Mouse (Mus musculus): ENCODE results near the gene Krt33b. TPM values are rescaled to one million over a fixed set of nuclear protein-coding genes. Genes with fewer than 3 reads are reported as not detected.

Krt33b gene
- polyA plus RNA-seq (2017; shearing (Covaris generic)): not detected

DNA sequence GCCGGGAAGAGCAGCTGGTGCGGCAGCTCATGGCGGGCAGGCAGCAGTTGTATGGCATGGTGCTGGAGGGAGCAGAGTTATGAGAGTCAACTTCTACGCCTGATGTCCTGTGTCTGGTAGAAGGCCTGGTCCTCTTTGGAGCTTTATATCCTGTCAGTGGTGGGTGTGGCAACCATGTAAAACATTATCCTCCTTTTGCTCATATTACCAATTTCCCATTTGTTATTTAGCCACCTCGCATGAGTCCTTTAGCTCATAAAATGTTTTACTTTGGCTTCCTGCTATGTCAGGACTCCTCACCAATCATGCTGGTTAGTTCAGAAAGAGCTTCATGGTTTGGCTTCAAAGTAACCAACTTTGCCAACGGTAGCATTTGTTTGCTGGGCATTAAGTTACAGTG lies at the start of gene Krt33b:
Gene Krt33b, minus strand, starts transcription at position 101 of the 400 bp plus-strand sequence.
- no peak for ATAC-seq

- ATAC-seq: no peak
Measured at GRCm38 (mm10) chr11:100073873-100074272, 44.2 kb upstream of the Krt33b start.

DNA sequence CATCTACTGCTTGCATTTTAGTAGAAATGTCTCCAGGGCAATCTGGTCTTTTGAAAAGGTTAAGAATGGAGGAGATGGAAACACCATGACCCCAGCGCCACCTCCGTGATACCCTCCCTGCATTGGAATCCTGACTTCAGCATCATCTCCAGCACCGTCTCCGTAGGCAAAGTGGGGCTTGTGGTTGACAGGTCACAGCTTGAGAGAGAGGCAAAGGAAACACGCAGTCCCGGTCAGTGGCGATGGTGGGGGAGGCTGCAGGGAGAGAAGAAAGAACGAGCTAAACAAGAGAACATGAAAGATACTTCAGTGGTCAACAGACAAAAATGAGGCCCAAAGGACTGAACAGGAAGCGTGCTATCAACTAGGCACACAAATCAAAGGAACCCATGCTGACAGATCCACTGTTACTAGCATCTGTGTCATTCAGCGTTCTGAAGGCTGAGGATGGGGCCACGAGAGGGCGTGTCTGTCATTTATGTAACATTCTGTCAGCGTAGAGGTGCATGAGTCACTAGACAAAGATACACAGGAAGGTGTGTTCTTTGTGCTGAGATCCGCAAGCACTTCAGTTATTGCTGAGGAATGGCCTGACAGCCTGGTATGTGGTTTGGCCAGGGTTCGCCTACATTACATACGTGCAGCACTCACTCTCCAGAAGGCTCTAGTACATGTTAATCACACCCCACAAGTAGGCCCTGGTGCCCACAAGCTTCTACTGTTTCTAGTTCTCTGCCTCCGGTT lies 37.8 kb upstream of the Krt33b start:
- no peak for ATAC-seq

GRCm38 (mm10) chr11:100066236-100067010 lies 36.8 kb upstream of the Krt33b start:
- no peak for ATAC-seq

DNA sequence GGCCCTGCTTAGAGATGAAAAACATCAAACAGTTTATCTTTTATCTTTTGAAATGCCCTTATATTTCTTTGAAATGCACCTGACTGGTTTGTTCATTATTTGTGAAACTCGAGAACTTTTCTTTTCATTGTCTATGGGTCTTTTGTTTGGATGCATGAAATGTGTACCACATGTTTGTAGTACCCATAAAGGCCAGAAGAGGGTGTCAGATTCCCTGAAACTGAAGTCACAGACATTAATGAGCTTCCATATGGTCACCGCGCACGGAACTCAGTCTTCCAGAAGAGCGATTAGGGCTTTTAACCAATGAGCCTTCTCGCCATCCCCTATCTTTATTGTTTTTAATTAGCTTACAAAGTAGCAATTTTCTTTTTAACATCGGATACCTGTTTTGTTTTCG lies 29.2 kb upstream of the Krt33b start:
- no peak for ATAC-seq

DNA sequence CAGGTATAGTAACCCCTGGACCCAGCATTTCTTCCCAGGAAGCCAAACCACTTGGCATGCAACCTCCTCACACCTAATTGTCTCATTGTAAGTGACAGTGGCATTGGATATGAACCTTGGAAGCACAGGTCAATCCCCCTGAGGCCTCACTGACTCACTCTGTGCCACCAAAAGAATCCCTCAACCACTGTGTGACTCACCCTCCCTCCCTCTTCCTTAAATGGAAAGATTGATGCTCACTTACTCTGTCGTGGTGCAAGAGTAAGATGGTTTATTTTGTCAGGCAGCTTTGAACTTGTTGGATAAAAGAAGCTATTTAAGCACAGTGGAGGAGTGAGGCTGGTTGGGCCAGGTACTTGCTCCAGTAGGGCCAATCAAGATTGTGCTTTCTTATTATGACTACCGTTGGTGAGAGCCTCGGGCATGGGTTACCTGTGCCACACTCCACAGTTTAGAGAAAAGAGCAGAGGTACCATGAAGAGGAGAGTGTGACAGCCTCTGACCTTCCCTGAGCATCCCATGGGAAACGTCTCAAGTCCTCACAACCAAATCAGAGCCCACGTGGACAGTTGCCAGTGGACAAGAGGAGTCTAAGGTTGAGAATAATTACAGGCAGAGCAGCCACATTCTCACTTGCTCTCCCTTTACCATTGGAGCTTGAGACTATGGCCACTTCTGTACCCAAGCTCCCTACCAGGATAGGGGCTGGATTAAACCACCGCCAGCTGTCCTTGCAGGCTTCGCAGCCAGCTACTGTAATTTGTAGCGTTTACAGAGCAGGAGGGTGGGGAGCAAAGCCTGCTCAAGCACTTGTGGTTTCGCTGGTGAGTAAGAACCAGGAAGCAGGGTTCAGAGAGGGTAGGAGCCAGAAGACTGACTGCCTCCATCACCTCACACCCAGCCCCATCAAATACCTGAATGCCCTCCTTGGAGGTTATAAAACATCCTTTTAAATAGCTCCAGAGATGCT lies 26.3 kb upstream of the Krt33b start:
- no peak for ATAC-seq

- no peak for ATAC-seq
Measured at GRCm38 (mm10) chr11:100050451-100050850, 20.8 kb upstream of the Krt33b start, which contains the start of gene Krt31. TSS of gene Krt31 (minus strand) at chr11:100050551.

GRCm38 (mm10) chr11:100047193-100047592 lies 17.5 kb upstream of the Krt33b start:
- ATAC-seq: no peak

GRCm38 (mm10) chr11:100046303-100046866 lies 16.7 kb upstream of the Krt33b start:
- ATAC-seq: no peak

GRCm38 (mm10) chr11:100041454-100041853 lies 11.8 kb upstream of the Krt33b start, which contains the start of gene Krt34:
TSS of gene Krt34 (minus strand) at chr11:100041554.
- no peak for ATAC-seq

GRCm38 (mm10) chr11:100021438-100021837 lies 8.2 kb downstream of the Krt33b start:
- no peak for ATAC-seq

DNA sequence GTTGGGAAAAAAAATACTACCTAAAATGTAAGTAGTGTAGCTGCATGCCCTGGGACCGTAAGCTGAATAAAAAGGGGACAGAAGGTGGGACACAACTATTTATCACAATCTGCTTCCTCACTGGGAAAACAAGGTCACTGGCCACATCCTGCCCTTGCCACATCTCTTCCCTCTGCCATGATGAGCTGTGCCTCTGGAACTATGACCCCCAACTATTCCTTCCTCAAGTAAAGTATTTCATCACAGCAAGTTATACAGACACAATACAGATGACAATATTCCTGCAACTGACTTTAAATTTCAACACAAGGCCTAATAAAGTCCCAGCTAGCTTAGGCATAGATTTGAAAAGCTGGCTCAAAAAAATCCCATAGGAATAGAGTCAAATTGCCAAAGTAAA lies 10.2 kb downstream of the Krt33b start:
- ATAC-seq: no peak

DNA sequence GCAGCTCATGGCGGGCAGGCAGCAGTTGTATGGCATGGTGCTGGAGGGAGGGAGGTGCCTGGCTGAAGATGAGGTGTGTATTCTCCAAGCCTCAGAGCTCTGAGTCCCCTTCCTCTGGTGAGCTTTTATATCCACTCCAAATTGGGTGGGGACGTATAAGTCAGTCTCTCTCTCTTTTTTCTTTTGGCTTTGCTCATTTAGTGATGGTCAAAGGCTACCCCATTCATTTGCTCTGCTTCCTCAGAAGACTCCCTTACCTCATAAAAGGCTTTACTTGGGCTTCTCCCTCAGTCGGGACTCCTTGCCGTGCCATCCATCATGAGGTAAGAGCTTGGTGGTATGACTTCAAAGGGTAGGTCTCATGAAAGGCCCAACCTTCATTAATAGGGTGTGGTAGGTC lies 13.6 kb downstream of the Krt33b start, which contains the start of gene Krt33a:
Gene Krt33a, minus strand, starts transcription at position 101 of the 400 bp plus-strand sequence.
- no peak for ATAC-seq

DNA sequence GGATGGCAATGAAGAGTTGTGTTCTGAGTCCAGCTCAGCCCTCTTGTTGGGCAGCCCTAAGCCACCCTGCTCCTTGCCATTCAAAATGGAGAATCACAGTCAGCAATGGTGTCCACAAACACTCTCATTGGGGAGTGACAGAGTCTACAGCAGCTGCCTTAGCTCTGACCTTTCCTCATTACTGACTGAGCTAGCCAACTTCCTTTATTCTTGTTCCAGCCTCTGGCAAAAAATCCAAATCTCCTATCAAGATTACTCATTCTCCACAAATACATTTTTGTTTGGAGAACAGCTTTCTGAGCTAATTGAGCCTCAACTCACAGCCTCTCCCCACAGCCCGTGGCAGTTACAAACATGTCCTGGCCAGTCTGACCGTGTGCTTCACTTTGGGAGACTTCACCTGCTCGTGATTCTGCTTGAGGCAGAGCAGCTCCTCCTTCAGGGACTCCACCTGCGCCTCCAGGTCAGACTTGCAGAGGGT lies 15.9 kb downstream of the Krt33b start:
- no peak for ATAC-seq

- no peak for ATAC-seq
Measured at GRCm38 (mm10) chr11:100010682-100011081, 19.0 kb downstream of the Krt33b start.

DNA sequence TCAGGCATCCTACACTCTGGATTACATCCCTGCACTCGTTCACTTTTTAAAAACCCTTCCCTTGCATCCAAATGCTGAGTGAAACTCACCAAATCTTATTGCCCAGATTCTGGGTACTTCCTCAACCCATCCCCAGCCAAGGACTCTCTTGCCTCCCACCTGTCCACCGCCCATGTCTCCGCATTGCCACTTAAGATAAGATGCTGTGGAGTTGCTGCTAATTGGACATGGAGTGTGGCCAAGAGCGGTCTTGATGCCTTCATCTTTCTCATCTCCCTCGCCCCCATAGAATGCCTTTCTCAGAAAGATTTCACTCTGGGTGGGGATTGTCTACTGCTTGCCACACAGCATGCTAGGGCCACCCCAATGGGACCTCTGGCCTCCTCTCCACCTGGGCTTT lies 21.3 kb downstream of the Krt33b start:
- ATAC-seq: no peak

- ATAC-seq: no peak
Measured at GRCm38 (mm10) chr11:100006624-100007023, 23.0 kb downstream of the Krt33b start.

DNA sequence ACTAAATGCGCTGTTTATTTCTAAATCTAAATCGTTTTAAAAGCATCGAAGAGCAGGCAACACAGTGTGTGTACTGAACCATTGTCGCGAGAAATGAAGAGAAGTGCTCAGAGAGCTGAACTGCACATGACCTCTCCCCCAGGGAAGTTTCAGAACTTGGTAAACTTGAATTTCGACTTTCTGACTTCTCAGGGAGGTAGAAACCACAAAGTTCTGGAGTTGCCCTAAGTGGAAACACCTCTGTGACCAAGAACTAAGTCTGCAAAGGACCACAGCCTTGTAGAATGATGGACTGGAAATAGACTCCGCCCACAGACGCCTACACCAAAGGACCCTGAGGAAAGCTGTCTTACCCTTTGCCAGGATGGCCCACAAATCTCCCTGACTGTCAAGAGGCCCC lies 23.8 kb downstream of the Krt33b start:
- no peak for ATAC-seq

GRCm38 (mm10) chr11:100004846-100005245 lies 24.8 kb downstream of the Krt33b start:
- no peak for ATAC-seq

DNA sequence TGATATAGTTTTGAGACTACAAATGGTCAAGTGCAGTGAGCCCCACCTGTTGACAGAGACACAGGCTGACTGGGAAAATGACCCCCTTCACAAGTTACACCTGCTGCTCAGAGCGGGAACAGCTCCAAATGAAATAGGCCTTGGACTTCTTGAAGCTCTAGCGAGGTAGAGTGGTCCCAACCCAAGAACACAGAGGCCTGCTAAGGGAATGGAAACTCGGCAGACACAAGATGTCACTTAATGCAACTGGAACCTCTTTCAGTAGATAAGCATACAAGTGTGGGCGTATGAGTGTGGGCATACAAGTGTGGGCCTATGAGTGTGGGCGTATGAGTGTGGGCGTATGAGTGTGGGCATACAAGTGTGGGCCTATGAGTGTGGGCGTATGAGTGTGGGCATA lies 30.6 kb downstream of the Krt33b start:
- ATAC-seq: no peak

GRCm38 (mm10) chr11:99994384-99994661 lies 35.3 kb downstream of the Krt33b start:
- no peak for ATAC-seq

Measured in inflammation-experienced regulatory T-cells, adult 6 months (primary cell).